Mouse (Mus musculus): ENCODE measurements around the gene Ripor2.

DNA sequence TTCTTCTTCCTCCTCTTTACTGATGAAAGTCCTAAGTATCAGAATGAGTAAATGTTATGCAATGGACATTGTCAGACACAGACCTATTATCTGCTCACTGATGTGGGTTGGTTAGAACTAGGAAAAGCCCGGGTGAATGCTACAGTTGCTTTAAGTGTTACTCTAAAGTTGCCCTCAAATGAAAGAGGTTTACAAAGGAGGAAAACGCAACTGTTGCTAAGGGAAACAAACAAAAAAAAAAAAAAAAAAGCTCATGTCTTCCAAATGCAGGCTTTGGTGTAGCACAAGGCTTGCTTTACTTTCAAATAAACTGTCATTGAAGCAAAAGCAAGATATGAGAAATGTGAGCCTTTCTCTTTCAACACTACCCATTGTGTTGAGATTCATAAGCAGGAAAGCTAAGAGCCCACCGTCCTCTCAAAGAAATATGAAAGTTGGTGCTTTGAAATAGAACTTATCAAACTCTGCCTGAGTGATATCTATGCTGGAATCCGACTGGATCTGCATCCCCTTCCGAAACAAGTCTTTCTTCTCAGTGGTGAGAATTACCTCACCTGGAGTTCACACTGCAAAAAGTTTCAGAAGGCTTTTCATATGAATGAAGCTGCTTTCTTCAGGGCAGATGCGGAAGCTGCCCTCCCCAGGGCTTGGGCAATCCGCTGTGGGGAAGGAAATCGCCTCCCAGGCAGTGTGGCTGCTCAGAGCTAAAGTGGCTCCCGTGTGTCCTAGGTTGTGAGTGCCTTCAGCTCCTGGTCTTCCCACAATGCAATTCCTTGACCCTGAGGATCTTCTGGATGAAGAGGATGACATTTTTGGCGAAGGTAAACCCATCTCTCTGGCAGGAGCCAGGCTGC is 32.2 kb downstream of the Ripor2 start:
- TF ChIP-seq CTCF (IDR thresholded peaks at IDR 0.05) (no peak), EP300 (IDR thresholded peaks at IDR 0.05) (no peak)
